Comparison of ENCODE assay signal across 8 mouse cellular contexts in the genomic region with DNA sequence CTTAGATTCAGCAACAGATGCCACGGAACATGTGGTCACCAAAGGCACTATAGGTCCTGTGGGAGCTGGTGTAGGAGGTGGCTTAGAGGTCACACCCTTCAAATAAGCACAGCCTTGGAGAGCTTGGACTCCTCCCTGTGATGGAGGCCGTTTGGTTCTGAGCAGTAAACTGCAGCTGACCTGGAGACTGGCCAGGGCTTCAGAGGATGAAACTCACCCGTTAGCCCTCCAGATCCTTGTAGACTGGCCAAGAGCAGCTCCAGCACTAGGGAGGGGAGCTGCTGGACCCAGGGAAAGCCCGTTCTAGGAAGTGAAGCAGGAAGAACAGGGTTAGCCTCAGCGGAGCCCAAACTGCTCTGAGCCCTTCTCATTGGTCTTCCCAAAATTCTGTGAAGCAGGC. TPM values are rescaled to one million over a fixed set of nuclear protein-coding genes. Genes with fewer than 3 reads are reported as not detected.
DNase-seq lines count a peak whose midpoint lies in the region; ATAC-seq and TF ChIP-seq lines count a peak whose summit lies in the region.

No protein-coding gene starts in this region.

- H3K4me3 ChIP-seq in neural tube, embryonic 15.5 days (replicated peaks): no peak overlapping the region
- no peak overlapping the region for H3K4me3 ChIP-seq in limb, embryonic 14.5 days (replicated peaks; ENCODE audit: low read length)
- no peak overlapping the region for H3K4me3 ChIP-seq in forebrain, embryonic 12.5 days (replicated peaks)

- no peak for ATAC-seq in neural tube, embryonic 15.5 days (ENCODE audit: low FRiP score)
- peak; percentile 47; the same call in 1 of the 2 replicates for ATAC-seq in limb, embryonic 14.5 days (ENCODE audit: low FRiP score, low read depth)
- no peak for ATAC-seq in forebrain, embryonic 12.5 days (ENCODE audit: low FRiP score)
- ATAC-seq in erythroid progenitor cell, adult 5-6 weeks (replicated peaks; ENCODE audit: low FRiP score, poor library complexity, severe bottlenecking): no peak

- no peak for DNase-seq in neural tube, embryonic 10.5 days (ENCODE audit: extremely low spot score, low spot score)
- DNase-seq in heart, postnatal 10 days: peak; percentile 86 to 87
- DNase-seq in limb, embryonic 14.5 days (ENCODE audit: low spot score): no peak
- DNase-seq in urinary bladder, postnatal 25 days (ENCODE audit: low spot score): peak; percentile 55
- no peak for DNase-seq in right cerebral cortex, postnatal 25 days

- H3K27ac ChIP-seq in neural tube, embryonic 15.5 days (replicated peaks): 0 out of 2 replicates have a peak overlapping the region, but pooled peaks have one; percentile 4
- H3K27ac ChIP-seq in limb, embryonic 14.5 days (replicated peaks; ENCODE audit: low read depth, low read length): 0 out of 2 replicates have a peak overlapping the region, but pooled peaks have one; percentile 15
- H3K27ac ChIP-seq in forebrain, embryonic 12.5 days: no peak overlapping the region

- intact Hi-C loops in heart, postnatal 10 days (cut with DNase I): no loop called here

- no peaks in the 10 kb centered on the region for H3K27me3 ChIP-seq in neural tube, embryonic 15.5 days (replicated peaks)
- H3K27me3 ChIP-seq in limb, embryonic 14.5 days (ENCODE audit: control insufficient read depth, insufficient read depth, low read length): no peaks in the 10 kb centered on the region
- H3K27me3 ChIP-seq in forebrain, embryonic 12.5 days: 0 out of 2 replicates have a peak, but pooled peaks cover 5% of the 10 kb centered on the region

- no peak overlapping the region for H3K4me2 ChIP-seq in neural tube, embryonic 15.5 days
- H3K4me2 ChIP-seq in limb, embryonic 14.5 days (replicated peaks; ENCODE audit: low read depth, low read length, severe bottlenecking): no peak overlapping the region
- no peak overlapping the region for H3K4me2 ChIP-seq in forebrain, embryonic 12.5 days

- H3K9ac ChIP-seq in neural tube, embryonic 15.5 days (replicated peaks): no peak overlapping the region
- no peak overlapping the region for H3K9ac ChIP-seq in limb, embryonic 14.5 days (ENCODE audit: low read depth, low read length, severe bottlenecking)
- no peak overlapping the region for H3K9ac ChIP-seq in forebrain, embryonic 12.5 days

- H3K4me1 ChIP-seq in neural tube, embryonic 15.5 days: peaks cover 13% of the 10 kb centered on the region; the same call in 1 of the 2 replicates
- H3K4me1 ChIP-seq in limb, embryonic 14.5 days (ENCODE audit: control insufficient read depth, insufficient read depth, low read length): peaks cover 23% of the 10 kb centered on the region
- no peaks in the 10 kb centered on the region for H3K4me1 ChIP-seq in forebrain, embryonic 12.5 days

- no peak for TF ChIP-seq POLR2A in limb, embryonic 14.5 days (IDR thresholded peaks at IDR 0.05; ENCODE audit: borderline replicate concordance, extremely low read depth, insufficient read depth, insufficient read length)

- H3K9me3 ChIP-seq in neural tube, embryonic 15.5 days (replicated peaks): no peaks in the 10 kb centered on the region
- no peaks in the 10 kb centered on the region for H3K9me3 ChIP-seq in limb, embryonic 14.5 days (ENCODE audit: control insufficient read depth, low read length)
- no peaks in the 10 kb centered on the region for H3K9me3 ChIP-seq in forebrain, embryonic 12.5 days

- 62% methylated on average over 5 of the region's 5 CpGs for WGBS in neural tube, embryonic 15.5 days
- 32% methylated on average over 5 of the region's 5 CpGs for WGBS in limb, embryonic 14.5 days
- WGBS in forebrain, embryonic 12.5 days: 66% methylated on average over 5 of the region's 5 CpGs

- no peaks in the 10 kb centered on the region for H3K36me3 ChIP-seq in neural tube, embryonic 15.5 days
- H3K36me3 ChIP-seq in limb, embryonic 14.5 days (ENCODE audit: control insufficient read depth, insufficient read depth, low read length): no peaks in the 10 kb centered on the region
- H3K36me3 ChIP-seq in forebrain, embryonic 12.5 days (replicated peaks): no peaks in the 10 kb centered on the region

RNA-seq across cellular contexts. Expression of a gene that starts 18.1 kb away (rescaled TPM):
- polyA plus RNA-seq in neural tube, embryonic 15.5 days (2015; fragmentation: Nextera tagmentation; extraction: Ambion mirVana): 13.4 and 17.0 TPM in 2 replicates
- 10 to 100 TPM; 51.8 to 60.1 TPM for total RNA-seq in heart, postnatal 10 days (2021)
- polyA plus RNA-seq in limb, embryonic 14.5 days (2012; rRNA removed): 52.7 and 58.0 TPM in 2 replicates
- 45.1 and 49.3 TPM in 2 replicates for polyA plus RNA-seq in limb, embryonic 14.5 days (2014; fragmentation: Nextera tagmentation; extraction: Ambion mirVana)
- 12.3 and 14.2 TPM in 2 replicates for polyA plus RNA-seq in forebrain, embryonic 12.5 days (2016; fragmentation: Nextera tagmentation; extraction: Ambion mirVana)
- 2.5 and 2.9 TPM in 2 replicates for total RNA-seq in erythroid progenitor cell, adult 5-6 weeks (2015; ENCODE audit: low replicate concordance)
- 0.61 and 1.3 TPM in 2 replicates for total RNA-seq in erythroid progenitor cell, adult 5-6 weeks (2017; ENCODE audit: low replicate concordance)

RNA-seq across cellular contexts. Expression of a gene that starts 55.0 kb away (rescaled TPM):
- 2.3 and 15.9 TPM in 2 replicates for polyA plus RNA-seq in neural tube, embryonic 15.5 days (2015; fragmentation: Nextera tagmentation; extraction: Ambion mirVana)
- total RNA-seq in heart, postnatal 10 days (2021): 10 to 100 TPM; 76.4 to 83.4 TPM
- polyA plus RNA-seq in limb, embryonic 14.5 days (2012; rRNA removed): 20.3 and 22.4 TPM in 2 replicates
- polyA plus RNA-seq in limb, embryonic 14.5 days (2014; fragmentation: Nextera tagmentation; extraction: Ambion mirVana): 18.7 and 20.5 TPM in 2 replicates
- 3.2 and 4.6 TPM in 2 replicates for polyA plus RNA-seq in forebrain, embryonic 12.5 days (2016; fragmentation: Nextera tagmentation; extraction: Ambion mirVana)
- total RNA-seq in erythroid progenitor cell, adult 5-6 weeks (2015; ENCODE audit: low replicate concordance): 12.3 and 26.0 TPM in 2 replicates
- total RNA-seq in erythroid progenitor cell, adult 5-6 weeks (2017; ENCODE audit: low replicate concordance): 2.1 and 5.1 TPM in 2 replicates

Comparison
In these comparisons a context has a peak if more than half of its experiments do, and no peak if none do; other contexts are left out.
1. DNase-seq: peak in heart, postnatal 10 days (2 of 2) and urinary bladder, postnatal 25 days (single experiment); none in neural tube, embryonic 10.5 days (single experiment), limb, embryonic 14.5 days (single experiment) and right cerebral cortex, postnatal 25 days (single experiment).